Mouse (Mus musculus) testis, adult 2 months (tissue): ENCODE data around the gene Grik5.

Experiments
- CTCF ChIP-seq: fragments of 200-500 bp; IDR thresholded peaks from 2 replicates; pipeline ENCODE4 v1.5.1; 2012; ENCODE audit warnings: low read depth, mild to moderate bottlenecking, inconsistent platforms, low read length, moderate library complexity; ENCODE audit not compliant: control insufficient read depth, insufficient read depth, insufficient replicate concordance
- POLR2A ChIP-seq: fragments of 200-500 bp; IDR thresholded peaks from 2 replicates; pipeline ENCODE4 v1.6.1; 2012; ENCODE audit warnings: low read depth, mild to moderate bottlenecking, inconsistent platforms, low read length, moderate library complexity; ENCODE audit not compliant: control insufficient read depth

- TF ChIP-seq CTCF: no peak
- TF ChIP-seq POLR2A: no peak
Observed at GRCm38 (mm10) chr7:25088968-25089367, 16.8 kb upstream of the Grik5 start.
